Mouse (Mus musculus): Measurements from ENCODE around the gene Ugt1a5.
"Not testable (repeated sequence)": the region's sequence is repeated elsewhere in the genome, so short reads cannot be mapped to it uniquely, and the experiment has no call there.

DNA sequence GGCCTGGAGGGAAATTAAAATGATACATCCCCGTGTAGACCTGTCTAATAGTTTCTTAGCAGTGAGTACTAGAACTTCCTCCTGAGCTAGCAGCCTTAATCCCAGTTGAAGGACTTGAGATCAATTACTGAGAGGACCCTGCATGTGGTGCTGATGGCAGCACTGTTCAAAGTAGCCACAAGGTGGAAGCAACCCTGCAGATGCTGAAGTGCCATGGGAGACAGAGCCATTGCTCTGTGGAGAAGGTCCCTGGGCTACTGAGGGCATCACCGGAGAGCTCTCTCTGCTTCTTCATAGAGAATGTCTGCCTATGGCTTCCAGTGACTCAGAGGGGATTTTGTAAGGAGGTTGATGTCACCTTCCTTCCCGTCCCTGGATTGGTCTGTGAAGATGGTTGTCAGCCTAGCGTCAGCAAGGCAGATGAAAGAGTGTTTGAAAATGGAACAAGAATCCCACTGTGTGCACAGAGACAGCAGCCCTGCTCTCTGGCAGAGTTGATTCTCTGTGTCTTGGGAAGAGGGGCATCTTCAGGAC lies 39.9 kb upstream of the Ugt1a5 start:
- TF ChIP-seq EP300 (IDR thresholded peaks at IDR 0.05; ENCODE audit: low read depth in 1 of 2, low read length in 2 of 2); POLR2A (IDR thresholded peaks at IDR 0.05; ENCODE audit: control insufficient read depth in 1 of 2, insufficient read depth in 1 of 2, low read depth in 1 of 2, low read length in 2 of 2, poor library complexity in 1 of 2); CTCF (IDR thresholded peaks at IDR 0.05 in 2 of 3, conservative IDR thresholded peaks at IDR 0.05 in 1 of 3; ENCODE audit: control insufficient read depth in 1 of 3, insufficient read depth in 1 of 3, low read depth in 2 of 3, low read length in 3 of 3, poor library complexity in 1 of 3, severe bottlenecking in 1 of 3); TBP (IDR thresholded peaks at IDR 0.05; ENCODE audit: low read depth, low read length); BHLHE40 (IDR thresholded peaks at IDR 0.05; ENCODE audit: borderline replicate concordance, low read depth, low read length); TAL1 (IDR thresholded peaks at IDR 0.05; ENCODE audit: low read length); RAD21 (IDR thresholded peaks at IDR 0.05; ENCODE audit: low read depth, low read length); E2F4 (IDR thresholded peaks at IDR 0.05; ENCODE audit: borderline replicate concordance, low read depth, low read length): not testable (repeated sequence)
